Mouse (Mus musculus) embryo, embryonic 10 days (tissue): ENCODE measurements around the gene Fchsd2.

Experiments
- DNase-seq: peaks from one replicate; pipeline ENCODE4 v3.0.0-alpha.2; 2015; ENCODE audit warnings: low spot score

Gene Fchsd2

DNA sequence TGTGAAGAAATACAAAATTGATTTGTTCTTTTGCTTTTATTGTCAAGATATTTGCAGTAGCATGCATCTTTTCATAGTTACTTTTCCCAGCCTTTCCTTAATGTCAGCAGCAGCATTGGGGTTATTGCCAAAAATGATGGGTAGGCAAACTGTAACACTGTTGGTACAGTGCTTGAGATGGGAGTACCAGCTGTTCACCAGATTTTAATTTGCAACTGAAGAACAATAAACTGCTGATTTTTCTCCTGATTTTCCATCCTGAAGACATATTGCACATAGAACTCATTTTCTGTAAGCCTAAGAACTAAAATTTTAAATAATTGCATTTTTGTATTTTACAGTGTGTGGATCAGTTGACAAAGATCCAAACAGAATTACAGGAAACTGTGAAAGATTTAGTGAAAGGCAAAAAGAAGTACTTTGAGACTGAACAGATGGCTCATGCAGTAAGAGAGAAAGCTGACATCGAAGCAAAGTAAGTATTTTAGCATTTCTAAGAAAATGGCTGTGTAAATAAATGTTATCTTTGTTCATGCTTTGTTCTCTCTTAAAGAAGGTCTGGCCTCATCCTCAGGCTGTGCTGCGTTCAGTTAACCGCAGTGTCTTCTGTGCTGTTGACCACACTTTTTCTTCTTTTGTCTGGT lies 98.8 kb downstream of the Fchsd2 start:
- DNase-seq, result no peak

DNA sequence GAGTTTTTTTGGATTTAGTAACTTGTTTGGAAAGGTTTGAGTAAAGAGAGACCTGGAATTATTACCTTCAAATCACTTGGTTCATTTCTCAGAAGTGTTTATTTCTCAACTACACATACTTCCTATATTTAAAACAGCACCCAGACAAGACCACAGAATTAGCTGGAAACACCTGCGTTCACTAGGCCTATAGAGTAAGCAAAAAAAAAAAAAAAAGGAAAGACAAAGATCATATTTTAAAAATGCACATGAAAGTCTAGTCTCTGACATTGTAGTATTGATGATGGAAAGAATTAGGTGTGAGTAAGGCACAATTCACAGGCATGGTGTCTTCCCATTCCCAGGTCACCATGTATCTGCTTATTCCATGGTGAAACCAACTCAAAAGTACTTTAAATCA lies 118.2 kb downstream of the Fchsd2 start:
- DNase-seq, result no peak

DNA sequence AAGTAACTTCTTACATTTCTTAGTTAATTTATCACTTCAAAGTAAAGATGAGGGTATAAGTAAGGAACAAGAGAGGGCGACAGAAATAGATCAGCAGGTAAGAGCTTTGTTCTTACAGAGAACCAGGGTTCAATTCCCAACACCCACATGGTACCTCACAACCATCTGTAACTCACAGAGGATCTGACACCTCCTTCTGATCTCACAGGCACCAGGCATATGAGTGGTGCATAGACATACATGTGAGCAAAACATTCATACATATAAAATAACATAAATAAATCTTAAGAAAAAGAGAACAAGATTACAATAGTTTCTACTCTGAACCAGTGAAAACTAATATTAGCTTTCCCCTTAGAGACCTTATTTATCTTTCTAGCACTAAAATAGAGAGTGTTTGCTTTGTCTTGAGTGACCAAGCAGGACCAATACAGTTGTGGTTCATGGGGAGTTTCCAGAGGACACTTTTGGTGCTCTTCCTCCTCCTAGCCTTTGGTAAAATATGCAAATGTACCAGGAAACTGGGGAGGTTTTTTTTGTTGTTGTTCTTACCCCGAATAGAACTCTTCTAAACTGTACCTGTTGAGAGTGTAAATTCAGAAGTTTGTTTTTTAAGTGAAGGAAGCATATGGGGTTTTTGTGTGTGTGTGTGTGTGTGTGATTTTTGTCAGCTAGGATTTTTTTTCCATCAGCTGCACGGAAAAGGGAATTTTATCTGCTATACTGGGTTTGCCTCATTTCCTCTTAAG lies 121.0 kb downstream of the Fchsd2 start:
- DNase-seq, result no peak

DNA sequence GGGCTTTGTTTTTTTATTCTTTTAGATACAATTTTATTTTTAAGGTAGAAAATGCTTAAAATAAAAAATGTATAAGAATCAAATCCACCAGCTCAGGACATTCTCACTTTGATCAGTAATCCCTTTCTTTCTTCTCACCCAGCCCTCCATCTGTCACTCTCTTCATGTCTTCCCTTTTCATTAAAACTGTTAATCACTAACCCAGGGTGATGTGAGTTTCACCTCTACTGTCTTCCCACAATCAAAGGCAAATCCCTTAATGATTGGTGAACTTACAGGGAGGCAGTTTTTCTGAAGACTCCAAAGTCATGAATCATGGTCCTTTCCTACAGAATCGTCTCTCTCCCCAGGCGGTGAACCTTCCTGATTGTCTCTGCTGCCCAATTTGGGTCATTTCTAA lies 124.1 kb downstream of the Fchsd2 start:
- no peak for DNase-seq

DNA sequence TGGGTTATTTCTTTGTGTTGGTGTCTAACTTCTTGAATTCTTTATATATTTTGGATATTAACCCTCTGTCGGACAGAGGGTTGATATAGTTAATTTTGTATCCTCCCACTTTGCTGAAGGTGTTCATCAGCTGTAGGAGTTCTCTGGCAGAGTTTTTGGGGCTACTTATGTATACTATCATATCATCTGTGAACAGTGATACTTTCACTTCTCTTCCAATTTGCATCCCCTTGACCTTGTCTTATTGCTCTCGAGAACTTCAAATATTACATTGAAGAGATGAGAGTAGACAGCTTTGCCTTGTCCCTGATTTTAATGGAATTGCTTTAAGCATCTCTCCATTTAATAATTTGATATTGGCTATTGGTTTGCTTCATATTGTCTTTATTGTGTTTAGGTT lies 130.8 kb downstream of the Fchsd2 start:
- DNase-seq, result no peak

DNA sequence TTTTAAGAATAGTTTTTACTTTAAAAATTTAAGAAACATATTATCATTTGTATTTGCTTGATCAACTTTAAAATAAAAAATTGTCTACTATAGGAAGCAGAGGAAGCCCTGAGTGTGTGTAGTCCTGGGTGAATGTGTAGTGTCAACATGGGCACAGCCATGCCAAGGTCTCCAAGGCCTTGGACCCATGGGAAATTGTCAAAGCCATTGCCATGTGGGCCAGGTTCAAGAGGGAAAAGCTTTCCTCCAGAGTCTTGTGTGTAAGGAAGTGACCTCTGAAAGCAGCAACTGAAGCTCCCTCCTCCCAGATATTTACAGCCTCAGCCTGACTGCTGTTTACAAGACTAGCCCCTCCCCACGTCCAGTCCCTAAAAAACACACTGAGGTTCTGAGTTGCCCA lies 136.7 kb downstream of the Fchsd2 start:
- DNase-seq, result no peak

DNA sequence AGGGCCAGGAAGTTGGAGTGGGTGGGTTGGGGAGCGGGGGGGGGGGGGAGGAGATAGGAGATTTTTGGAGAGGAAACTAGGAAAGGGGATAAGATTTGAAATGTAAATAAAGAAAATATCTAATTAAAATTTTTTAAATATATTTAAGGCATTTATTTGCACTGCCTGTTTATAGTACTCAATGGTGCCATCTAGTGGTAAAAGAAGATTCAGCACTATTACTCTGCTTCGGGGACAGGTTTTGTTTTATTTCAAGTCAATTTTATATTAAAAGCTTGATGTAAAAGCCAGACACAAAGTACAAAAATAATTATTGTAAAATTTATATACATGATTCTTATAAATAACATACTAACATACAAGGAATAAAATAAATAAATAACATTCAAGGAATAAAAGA lies 138.8 kb downstream of the Fchsd2 start:
- DNase-seq, result peak; percentile 29

DNA sequence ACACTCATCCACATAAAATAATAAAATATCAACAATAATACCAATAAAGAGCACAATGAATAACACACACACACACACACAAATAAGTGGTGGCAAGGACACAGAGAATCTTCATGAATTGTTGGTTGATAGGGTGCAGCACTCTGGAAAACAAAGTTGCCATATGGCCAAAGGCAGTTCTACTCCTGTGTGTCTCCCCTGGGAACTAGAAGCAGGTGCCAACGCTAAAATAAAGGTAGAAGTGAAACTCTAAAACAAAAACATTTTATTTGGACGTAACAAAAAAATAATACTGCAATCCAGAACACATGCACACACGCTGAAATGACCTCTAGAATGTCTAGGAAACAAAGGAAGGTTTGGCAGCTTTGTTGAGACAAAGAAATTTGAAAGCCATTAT lies 140.1 kb downstream of the Fchsd2 start:
- DNase-seq, result no peak

DNA sequence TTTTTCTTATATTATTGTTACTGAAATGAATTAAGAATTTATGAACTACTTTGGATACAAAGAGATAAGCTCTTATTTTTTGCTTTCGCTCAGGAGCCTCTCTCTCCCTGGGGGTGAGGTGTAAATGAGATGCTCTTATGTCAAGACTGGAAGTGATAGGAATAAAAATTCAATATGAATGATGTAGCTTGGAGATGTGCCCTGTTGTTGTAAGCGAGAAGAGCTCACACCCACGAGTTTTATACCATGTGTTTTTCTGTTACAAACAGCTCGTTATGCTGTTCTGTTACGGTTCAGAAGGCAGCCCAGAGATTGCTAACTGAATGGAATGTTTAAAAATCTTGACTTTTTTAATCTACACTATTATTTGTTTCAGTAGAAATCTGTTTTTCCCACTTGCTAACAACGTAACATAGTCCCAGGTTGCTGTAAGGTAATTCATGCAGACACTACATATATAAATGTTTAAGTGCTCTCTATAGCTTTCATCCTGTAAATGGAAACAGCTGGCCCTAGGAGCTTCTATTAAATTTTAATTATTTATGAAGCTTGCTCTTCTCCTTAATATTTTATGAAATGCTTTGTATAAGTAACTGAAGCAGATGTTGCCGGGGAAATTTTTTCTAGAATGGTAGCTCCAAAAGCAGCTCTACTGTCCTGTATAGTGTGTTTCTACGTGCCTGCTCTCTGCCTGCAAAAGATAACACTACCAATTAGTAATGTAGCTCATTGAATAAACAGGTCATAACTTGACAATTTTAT lies 144.2 kb downstream of the Fchsd2 start:
- no peak for DNase-seq

DNA sequence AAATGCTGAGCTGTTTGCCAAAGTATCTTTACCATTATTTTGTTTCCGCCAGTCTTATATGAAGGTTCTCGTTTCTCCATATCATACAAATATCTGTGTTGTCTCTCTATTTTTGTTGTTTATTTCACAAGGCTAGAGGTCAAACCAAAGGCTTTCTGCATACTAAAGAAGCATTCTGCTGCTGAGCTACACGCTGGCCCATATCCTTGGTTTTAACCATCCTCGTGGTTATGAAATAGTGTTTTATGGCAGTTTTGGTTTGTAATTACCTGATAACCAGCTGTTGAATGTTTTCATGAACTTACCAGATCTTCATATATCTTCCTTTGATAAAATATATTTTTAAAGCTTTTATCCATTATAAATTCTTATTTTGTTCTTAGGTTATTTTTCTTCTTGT lies 156.1 kb downstream of the Fchsd2 start:
- DNase-seq, result no peak

DNA sequence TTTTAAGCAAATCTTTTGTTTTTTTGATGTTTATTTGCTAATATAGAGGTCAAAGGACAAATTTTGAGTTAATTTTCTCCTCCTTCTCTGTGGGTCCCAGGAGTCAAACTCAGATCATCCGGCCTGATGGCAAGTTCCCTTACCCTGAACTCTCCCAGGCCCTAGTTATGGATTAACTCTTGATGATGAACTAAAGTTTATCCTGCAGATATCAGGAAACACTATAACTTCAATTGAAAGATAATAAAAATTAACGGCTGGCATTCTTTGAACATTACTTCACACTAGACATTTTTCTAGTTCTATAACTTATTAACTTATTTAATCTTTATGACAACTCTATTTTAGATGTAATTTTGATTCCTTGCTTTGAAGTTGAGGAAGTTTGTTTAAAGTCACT lies 156.5 kb downstream of the Fchsd2 start:
- no peak for DNase-seq

DNA sequence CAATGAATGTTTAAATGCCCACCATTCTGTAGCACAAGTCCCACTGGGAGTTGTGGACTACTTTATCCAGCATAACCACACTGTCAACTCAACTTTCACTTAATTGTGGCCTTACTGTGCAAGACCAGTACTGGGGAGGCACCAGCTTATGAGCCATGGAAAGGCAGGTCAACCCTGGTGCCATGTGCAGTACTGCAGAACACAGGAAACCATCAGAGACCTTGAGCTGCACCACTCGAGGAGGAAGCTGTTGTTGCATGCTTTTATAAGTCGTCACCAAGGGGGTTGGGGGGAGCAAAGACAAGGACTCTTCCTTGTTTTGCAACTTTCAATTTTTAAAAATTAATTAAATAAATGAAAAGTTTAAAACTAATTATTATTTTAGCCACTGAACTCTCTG lies 160.4 kb downstream of the Fchsd2 start:
- no peak for DNase-seq

DNA sequence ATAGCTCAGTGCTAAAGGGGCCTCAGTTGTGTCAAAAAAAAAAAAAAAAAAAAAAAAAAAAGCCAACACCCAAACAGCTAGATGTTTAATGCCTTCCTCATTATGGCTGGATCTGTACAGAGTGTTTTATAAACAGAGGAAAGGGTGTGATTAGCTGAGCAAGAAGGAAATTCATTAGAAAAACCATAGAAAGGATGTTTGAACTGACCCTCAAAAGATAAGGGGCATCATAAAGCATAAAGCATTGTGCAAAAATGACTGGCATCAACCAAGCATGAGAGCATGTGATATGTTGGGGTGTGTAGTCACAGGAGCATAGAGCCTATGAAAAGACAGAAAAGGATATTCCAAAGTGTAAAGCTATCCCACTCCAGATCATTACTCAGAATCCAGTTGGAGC lies 165.8 kb downstream of the Fchsd2 start:
- no peak for DNase-seq

DNA sequence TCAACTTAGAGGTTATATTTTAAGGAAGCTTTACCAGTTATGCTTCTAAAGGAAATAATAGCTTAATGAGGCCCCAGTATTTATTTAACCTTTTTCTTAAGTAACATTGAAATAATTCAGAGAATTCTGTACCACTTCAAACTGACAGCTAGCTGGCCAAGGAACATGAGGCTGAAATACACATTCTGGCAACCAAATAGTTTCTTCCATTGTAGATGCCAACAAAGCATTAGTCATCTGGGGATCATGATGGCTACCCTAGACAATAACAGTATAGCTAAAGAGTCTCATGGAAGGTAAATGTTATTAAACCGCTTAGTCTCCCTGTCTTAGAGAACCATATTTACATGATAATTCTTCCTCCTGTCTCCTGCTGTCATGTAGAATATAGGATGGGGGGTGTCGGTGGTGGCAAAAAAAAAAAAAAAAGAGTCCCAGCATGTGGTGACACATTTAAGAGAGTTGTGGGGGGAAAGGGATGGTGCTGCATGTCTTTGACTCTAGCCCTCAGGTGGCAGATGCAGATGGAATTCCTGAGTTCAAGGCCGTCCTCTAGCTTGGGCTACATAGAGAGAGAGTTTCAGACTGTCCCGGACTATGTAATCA lies 169.4 kb downstream of the Fchsd2 start:
- no peak for DNase-seq

DNA sequence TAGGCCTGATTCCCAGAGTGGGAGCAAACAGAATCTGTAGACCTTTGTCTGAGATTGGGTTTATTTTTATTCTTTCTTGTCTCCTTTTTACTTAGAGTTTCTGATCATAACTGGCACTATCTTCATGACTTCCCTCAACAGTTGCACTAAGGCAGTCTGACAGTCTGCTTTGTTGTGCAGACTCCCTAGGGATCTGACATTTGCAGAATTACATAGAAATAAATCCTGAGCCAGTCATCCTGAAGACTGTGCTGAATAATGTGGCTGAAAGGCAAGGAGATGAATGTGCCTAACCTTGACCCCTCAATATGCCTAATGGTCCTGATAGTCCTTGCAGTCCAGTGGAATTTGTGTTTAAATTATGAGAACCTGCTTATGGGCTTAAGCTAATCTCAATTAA lies 170.8 kb downstream of the Fchsd2 start:
- DNase-seq, result peak; percentile 7

DNA sequence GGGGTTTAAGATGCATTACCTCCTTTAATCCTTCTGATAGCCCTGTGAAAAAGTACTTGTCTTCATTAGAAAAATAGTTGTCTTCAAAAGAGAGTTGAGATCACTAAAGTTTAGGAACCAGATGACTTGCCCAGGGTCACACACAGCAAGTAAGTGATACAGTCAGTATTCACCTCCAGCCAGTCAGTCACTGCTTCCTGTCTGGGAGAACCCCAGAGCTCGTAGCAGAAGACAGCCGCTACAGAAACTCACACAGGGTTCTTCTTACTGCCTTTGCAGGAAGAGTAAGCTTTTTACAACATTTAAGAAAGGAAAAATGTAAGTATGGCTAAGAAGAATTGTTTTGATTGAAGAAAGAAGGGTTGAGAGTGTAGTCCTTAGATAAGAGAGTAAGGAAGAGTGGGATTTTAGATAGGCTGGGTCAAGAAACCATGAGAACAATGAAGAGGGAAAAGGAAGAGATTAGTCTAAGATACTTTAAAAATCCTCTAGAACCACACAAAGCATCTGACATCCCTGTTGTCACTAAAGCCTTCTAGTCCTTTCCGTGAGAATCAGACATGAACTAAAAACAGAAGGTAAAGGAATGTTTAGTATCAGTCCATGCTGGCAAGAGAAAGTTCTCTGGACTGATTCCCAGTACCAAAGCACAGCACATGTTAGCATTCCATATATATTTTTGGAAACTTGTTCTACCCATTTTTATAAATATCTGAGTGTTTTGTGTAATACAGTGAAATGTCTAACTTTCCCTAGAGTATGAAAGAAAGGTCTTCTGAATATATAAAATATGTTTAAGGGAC lies 175.0 kb downstream of the Fchsd2 start:
- no peak for DNase-seq

DNA sequence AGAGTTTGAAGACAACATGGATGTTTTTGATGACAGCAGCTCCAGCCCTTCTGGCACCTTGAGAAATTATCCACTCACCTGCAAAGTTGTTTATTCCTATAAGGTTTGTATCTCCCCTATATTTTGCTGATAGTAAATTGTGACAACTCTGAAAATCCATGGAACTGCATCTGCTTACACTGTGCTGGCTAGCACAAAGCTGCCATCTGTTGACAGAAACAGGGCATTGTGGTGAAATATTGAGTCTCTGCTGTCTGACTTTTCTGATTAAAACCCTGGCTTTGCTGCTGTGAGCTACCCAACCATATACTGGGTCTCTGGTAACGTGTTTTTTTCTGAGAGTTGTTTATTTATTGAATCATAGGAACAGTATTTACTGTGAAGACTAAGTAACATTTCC lies 178.9 kb downstream of the Fchsd2 start:
- no peak for DNase-seq

DNA sequence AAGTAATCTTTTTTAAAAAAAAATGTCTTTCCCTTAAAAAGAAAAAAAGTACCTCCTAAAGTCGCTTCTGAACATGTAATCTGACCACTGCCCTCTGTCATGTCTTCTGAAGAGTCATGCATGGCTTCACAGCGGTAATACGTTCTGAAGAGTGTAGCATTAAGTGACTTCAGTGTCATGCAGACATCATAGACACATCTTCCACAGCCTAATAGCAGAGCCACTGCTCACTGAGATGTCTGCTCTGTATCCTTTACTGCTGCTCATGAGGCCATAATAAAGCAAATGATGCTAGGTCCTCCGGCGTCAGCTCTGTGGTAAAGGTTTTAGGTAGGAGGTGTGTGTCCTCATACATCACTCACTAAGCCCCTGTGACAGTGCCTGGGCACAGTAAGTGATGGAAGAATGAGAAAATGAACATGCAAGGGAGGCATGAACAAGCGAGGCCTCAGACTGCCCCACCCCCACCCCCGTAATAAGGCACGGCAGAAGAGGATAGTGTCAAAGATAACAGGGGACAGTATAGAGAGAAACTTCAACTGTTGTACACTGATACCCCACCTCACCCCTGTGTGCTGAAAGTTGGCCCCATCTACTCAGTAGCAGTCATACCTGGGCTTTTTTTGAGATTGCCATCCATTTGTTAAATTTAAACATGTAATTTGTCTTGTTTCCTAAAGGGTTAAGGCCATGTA lies 179.9 kb downstream of the Fchsd2 start:
- no peak for DNase-seq

DNA sequence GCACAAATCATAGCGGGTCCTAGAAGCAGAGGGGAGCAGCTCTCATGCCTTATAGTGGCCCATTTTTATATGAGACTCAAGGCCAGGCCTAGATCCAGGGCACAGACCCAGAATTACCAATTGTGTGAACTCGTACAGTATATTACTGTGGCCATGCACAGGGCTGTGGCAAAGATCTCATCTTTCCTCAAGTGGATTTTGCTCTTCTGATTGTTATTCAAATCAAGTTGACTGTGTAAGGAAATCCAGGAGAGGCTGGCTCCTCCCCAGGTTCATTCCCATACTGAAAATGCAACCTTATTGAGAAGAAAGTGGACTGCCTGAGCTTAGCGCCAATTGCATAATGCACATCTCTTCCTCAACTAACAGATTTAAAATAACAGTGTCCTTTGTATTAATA lies 190.1 kb downstream of the Fchsd2 start:
- no peak for DNase-seq

DNA sequence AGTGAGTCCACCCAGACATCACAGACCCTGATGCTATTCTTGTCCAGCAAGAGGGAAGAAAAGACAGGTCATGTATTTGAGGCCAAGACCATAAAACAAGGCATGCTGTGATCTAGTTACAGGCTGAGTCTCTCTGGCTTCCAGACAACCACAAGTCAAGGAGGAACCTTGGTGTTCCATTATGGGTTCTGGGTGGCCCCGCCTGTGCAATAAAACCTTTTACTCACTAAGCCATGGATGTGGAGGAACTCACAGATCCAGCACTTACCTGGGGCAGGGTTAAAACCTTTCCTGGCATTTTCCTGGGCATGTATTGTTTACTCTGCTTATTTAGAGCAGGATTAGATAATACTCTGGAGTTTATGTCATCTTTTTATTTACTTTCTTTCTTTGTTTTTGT lies 191.8 kb downstream of the Fchsd2 start:
- DNase-seq, result no peak

DNA sequence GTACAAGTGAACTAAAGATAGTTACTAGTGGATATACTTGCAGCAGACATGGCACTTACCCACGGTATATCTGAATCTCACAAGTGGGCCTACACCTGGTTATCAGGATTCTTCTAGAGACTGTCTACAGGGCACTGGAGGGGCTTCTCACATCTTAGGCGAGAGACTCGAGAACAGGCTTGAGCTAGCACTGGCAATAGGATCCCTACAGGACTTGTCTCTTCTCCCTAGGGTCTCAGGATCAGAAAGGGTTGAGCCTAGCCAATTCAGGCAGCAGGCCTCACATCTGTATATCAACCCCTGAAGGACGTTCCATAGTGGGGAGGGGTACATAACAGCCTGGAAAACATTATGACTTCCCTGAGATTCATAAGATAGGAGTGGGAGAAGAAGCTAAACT lies 194.2 kb downstream of the Fchsd2 start:
- DNase-seq, result no peak
